Mouse (Mus musculus): ENCODE measurements at regions not wholly inside any gene's neighbourhood (a gene's known extent, or its start where the extent isn't known, plus 50 kb on each side); places are given as distances from the start of the nearest gene placed in this dataset.
A peak's percentile ranks its signal among the peaks of the same experiment; 100 is the strongest.

- peak; percentile 43 for DNase-seq (ENCODE audit: low read depth, low spot score)
Observed at GRCm38 (mm10) chr8:23504704-23505103, 1093.5 kb downstream of the Mrps31 start.

DNA sequence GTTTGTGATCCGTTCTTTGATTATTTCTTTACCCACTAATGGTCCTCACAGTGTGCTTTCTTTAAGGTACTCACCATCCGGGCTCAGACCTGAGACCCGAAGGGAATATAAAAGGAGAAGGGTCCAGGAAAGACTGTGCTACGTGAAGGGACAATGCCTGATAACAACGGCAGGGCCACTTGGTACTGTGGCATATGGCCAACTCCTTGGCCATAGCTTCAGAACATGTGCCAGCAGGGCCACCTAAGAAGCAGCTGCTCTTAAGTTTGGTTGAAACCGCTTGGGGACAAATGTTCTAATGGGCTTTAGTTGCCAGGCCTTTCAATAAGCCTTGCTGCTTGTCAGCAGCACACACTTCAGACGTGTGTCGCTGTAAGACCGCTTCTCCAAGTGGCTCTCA is 1094.1 kb downstream of the Mrps31 start:
- DNase-seq (ENCODE audit: low read depth, low spot score), result no peak

DNA sequence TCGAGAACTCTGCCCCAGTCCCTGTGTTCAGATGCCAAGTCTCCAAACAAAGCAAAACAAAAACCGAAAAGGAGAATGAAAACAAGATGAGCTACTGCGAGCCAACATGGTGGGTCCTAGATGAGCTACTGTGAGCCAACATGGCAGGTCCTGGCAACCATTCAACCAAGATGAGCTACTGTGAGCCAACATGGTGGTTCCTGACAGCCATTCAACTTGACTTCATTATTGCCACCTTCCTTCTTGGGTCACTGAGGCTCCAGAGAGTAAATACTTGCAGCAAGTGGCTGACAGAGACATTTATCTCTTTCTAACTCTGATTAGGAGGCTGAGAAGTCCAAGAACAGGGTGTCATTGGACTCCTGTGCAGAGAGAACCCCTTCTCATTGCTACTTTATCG is 1094.8 kb downstream of the Mrps31 start:
- no peak for DNase-seq (ENCODE audit: low read depth, low spot score)

DNA sequence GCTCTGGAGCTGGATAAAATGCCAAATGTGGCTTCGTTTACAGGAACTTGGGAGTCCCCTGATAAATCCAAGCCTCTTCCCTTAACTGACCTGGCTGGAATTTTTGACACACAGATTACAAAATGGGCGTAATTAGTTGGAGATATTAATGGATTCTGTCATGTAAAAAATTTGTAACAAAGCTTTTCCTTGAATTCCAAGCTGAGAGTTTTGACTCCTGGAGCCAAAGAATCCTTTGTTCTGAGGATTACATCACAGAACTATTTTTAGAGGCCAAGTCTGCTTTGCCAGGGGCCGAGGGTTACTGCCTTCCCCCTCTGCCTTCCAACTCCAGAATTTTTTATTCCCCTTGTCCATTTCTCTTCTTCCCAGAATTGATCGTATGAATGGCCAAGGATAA is 1096.5 kb downstream of the Mrps31 start:
- no peak for DNase-seq (ENCODE audit: low read depth, low spot score)

DNA sequence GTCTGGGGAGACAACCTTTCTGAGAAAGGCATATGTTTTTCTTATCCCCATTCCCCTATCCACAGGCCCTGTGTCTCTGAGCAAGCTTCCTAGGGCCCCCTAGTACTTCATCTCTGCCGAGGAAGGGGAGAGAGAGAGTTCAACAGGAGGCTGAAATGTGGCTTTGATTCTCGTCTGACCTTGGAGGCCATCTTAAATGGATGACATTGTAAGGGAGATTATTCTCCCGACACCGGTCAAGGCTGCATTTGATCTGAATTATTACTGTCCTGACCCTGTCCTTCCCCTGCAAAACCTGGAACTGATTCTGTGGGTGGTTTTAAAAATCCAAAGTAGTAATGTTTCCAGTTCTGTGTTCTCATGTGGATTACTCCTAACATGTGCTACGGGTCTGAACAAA is 1098.9 kb downstream of the Mrps31 start:
- DNase-seq (ENCODE audit: low read depth, low spot score), result no peak

DNA sequence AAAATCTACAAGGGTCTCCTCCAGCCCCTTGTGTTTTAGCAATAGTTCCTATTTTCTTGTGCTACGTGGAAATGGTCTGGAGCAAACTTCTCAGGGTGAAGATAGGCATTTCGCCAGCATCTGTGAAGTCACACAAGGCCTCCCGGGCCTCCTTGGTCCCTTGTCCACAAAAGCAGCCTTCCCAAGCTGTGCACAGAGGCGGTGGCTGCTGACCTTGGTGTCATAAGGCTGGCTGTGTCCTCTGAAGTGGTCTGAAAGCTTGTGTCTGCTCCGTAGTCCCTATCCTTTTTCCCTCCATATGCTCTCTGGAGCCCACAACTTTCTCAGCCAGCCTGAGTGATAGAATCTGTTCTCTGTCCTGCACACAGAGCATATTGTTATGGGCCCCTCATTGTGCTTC is 1099.4 kb downstream of the Mrps31 start:
- DNase-seq (ENCODE audit: low read depth, low spot score), result no peak

DNA sequence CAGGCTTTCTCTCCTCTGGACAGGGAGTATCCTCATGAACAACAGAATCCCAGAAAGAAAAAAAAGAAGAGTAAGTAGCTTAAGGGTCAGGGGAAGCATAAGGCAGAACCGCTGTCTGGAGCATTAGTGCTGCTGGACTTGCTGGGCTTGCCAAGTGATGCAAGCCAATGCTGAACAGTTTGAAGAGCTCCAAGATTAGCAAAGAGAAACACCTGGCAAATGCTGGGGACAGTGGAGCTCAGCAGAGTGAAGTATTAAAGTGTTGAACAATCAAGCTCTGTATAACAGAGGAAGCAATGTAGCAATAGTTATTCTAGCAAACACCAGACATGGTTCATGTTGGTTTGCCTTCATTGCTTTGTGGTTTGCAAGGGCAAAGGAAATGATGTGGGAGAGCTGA is 1100.1 kb downstream of the Mrps31 start:
- DNase-seq (ENCODE audit: low read depth, low spot score), result no peak

DNA sequence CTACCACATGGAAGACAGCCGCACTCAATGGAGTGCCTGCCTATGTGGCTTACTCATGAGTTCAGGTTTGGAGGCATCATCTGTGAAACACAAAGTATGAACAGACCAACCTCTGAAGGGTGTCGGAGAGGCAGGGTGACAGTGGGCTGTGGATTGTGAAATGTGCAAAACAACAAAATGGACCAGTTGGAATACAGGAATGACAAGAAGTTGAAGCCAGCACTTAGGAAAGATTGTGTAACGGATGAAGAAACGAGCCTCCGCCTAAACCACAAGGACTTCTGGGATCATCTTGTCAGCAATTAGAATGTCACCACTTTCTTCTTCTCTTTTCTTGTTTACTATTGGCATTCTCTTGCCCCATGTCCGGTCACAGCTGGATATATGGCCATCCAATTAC is 1100.6 kb downstream of the Mrps31 start:
- DNase-seq (ENCODE audit: low read depth, low spot score), result no peak

DNA sequence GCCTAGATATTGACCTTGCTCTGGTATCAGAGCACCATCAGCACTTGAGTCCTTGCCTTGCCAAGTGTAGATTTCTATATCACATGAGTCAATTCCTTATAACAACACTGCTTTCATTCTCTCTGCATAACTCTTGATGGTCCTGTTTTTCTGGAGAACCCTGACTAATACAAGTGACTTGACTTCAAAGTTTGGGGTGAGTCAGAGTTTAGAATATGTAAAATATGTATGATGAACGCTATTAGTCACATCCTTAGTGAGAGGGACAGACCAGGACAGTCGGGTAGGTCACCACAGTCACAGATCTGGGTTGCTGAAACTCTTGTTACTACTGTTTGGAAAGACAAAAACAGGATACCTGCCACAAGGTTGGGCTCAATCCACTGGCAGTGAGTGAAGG is 1105.3 kb downstream of the Mrps31 start:
- no peak for DNase-seq (ENCODE audit: low read depth, low spot score)

DNA sequence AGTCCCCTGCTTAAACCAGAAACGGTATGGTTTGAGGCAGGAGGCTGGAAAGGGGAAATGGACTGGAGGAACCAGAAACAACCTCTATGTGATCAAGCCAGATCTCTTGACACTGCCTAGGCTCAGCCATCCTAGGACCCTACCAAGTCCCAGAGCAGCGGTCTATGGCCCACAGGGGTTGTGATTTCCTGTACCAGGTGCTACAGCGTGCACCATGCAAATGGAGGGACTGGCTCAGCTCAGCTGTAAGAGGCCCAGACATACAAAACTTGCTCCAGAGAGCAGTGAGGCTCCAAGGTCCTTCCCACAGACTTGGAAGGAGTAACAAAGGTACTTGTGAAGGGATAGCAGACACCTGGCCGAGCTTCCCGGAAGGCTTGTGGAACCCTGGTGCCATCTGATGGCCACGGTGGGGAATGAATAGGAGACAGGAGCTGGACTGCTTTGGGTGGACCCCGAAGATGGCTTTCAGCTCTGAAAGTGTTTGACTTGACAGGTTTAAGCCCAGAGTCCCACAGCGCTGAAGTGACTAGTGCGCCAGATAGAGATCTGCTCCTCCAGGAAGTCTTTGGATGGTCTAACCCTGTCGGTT is 1120.5 kb downstream of the Mrps31 start:
- DNase-seq (ENCODE audit: low read depth, low spot score), result peak; percentile 71

- DNase-seq (ENCODE audit: low read depth, low spot score), result no peak
Observed at GRCm38 (mm10) chr8:23537681-23538359, 1126.7 kb downstream of the Mrps31 start.

GRCm38 (mm10) chr8:23553565-23554473 is 1142.7 kb downstream of the Mrps31 start:
- DNase-seq (ENCODE audit: low read depth, low spot score), result no peak

DNA sequence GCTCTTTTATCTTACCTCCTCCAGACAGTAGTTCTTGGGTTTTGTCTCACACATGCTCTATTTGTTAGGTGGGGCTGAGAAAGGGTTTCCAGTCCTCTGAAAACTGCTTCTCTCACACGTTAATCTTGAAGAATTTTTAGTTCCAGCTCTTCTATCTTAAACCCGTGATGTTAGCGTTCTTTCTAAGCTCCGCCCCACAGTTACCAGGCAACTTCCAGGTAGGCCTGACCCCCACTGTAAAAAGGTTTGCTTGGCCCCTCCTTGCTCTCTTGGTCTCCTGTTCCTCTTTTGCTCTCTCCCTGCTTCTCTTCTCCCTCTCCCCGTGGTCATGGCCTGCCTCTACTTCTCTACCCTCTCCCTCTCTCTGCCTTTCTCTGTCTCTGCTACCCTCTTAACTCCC is 1149.7 kb downstream of the Mrps31 start:
- DNase-seq (ENCODE audit: low read depth, low spot score), result no peak

GRCm38 (mm10) chr8:23561683-23562385 is 1150.7 kb downstream of the Mrps31 start:
- DNase-seq (ENCODE audit: low read depth, low spot score), result no peak

DNA sequence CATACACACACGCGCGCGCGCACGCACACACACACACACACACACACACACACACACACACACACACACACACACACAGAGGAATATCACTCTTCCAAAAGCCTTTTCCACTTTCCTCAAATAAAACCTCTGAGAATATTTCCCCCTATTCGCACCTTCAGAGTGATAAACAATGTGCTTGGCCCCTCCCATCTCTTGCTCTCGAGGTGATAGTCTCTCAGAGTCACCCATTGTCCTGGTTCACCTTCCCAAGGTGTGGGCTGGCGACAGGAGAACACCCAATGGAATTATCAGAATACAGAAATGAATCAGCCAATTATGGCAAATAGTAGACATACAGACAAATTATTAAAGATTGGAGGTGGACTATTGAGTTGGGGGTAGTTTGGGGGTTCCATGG is 1151.3 kb downstream of the Mrps31 start:
- DNase-seq (ENCODE audit: low read depth, low spot score), result no peak

DNA sequence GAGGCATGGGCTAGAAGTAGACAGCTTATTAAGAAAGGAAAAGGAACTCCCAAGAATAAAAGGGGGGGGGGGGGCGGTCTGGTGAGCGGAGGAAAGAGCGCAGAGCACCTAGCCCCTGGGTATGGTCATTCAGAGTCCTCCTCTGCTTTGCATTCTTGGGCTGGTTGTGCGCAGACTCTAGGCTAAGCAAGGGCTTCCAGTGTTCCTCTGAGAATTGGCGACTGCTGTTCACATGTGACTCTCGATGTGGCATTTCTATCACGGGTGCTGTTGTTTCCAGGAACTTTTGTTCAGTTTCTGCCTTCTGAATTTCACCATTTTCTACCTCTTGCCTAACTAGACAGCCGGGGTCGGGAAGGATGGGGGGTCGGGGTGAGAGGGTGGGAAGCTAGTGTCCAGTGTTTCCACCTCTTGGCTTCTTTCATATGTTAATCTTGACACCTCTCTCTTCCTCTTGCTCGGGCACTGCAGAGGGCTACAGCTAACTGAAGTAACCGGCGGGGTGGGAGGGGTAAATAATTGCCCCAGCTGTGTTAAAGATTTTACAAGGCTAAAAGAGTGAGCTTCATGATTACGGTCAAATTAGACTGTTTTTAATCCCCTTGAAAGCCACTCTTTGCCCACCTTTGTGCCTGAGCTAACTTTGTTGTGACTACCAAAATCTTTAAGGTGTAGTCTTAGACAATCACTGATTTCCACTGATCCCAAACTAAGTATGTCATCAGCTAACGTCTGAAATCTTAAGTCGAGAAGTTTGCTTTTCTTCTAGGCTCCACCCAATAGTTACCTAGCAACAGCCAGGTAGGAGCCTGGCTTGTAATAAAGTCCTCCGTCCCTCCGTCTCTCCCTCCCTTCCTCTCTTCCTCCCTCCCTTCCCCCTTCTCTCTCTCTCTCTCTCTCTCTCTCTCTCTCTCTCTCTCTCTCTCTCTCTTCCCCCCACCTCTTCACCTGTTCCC is 1152.2 kb downstream of the Mrps31 start:
- DNase-seq (ENCODE audit: low read depth, low spot score), result peak; percentile 23

- no peak for DNase-seq (ENCODE audit: low read depth, low spot score)
Observed at GRCm38 (mm10) chr8:23567906-23568305, 1156.7 kb downstream of the Mrps31 start.

DNA sequence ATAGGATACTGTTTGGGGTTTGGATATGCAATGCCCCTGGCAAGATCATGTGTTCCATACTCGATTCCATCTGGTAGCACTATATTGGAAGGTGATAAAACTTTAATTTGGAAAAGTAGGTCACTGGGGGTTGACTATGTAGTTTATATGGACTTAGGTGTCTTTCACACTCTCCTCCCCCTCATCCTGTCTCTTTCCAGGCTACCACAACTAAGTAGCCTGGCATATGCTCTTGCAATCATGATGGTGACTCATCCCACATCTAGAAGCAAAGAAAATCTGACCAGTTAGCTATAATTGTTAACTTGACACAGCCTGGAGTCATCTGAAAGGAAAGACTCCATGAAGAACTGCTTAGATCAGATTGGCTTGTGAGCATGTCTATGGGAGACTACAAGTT is 1154.3 kb downstream of the Adam3 start:
- no peak for DNase-seq (ENCODE audit: low read depth, low spot score)

DNA sequence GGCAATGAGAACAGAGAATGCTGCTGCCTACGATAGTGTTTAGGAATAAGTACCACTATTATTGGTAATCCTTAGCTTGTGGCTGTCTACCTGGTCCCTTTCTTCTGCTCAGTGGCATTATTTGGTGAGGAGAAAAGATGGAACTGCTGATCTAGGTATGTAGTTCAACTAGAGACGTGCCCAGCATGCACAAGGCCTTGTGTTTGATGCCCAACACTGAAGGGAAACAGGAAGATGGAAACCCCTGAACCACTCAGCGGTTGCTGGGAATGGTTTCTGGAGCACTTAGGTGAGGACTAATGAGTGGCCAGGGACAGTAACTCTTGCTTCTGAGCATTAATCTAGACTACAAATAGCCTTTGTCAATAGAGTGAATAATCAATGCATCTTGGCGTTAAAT is 1145.5 kb downstream of the Adam3 start:
- DNase-seq (ENCODE audit: low read depth, low spot score), result no peak

GRCm38 (mm10) chr8:23580701-23581100 is 1145.0 kb downstream of the Adam3 start:
- no peak for DNase-seq (ENCODE audit: low read depth, low spot score)

Measured in forelimb bud, embryonic 11.5 days (tissue).